Mouse (Mus musculus) intestine, postnatal 0 days (tissue): Measurements from ENCODE around the gene Zfp85. TPM values are rescaled to one million over a fixed set of nuclear protein-coding genes. Genes with fewer than 3 reads are reported as not detected.
"Not testable (repeated sequence)": the region's sequence is repeated elsewhere in the genome, so short reads cannot be mapped to it uniquely, and the experiment has no call there.

Experiments
- ATAC-seq: fragments of 200-750 bp; cut with Nextera tagmentation; 2 replicates; pipeline ENCODE4 v1.8.0; 2017; ENCODE audit warnings: mild to moderate bottlenecking, moderate TSS enrichment, moderate library complexity
- H3K27ac ChIP-seq: fragments of 300-500 bp; sonication (generic); 2 replicates; pipeline ENCODE4 v1.5.1; 2014; ENCODE audit warnings: mild to moderate bottlenecking, low read depth, low read length, moderate library complexity
- H3K27me3 ChIP-seq: fragments of 300-500 bp; sonication (generic); replicated peaks from 2 replicates; pipeline ENCODE4 v1.6.1; 2014; ENCODE audit warnings: low read length, mixed read lengths; ENCODE audit not compliant: control insufficient read depth, insufficient read depth
- H3K36me3 ChIP-seq: fragments of 300-500 bp; sonication (generic); 2 replicates; pipeline ENCODE4 v1.6.1; 2014; ENCODE audit warnings: mild to moderate bottlenecking, moderate library complexity; ENCODE audit not compliant: control insufficient read depth, insufficient read depth
- H3K4me1 ChIP-seq: fragments of 300-500 bp; sonication (generic); replicated peaks from 2 replicates; pipeline ENCODE4 v1.6.1; 2014; ENCODE audit warnings: antibody characterized with exemption, low read length, mixed read lengths; ENCODE audit not compliant: control insufficient read depth, insufficient read depth
- H3K4me2 ChIP-seq: fragments of 300-500 bp; sonication (generic); replicated peaks from 2 replicates; pipeline ENCODE4 v1.6.1; 2014; ENCODE audit warnings: low read depth, mild to moderate bottlenecking, moderate library complexity
- H3K4me3 ChIP-seq: fragments of 300-500 bp; sonication (generic); 2 replicates; pipeline ENCODE4 v1.5.1; 2014; ENCODE audit warnings: low read depth, low read length
- H3K9ac ChIP-seq: fragments of 300-500 bp; sonication (generic); 2 replicates; pipeline ENCODE4 v1.6.1; 2014; ENCODE audit warnings: mild to moderate bottlenecking, low read depth, low read length
- H3K9me3 ChIP-seq: fragments of 300-500 bp; sonication (generic); 2 replicates; pipeline ENCODE4 v1.6.1; 2016; ENCODE audit warnings: mixed run types; ENCODE audit not compliant: control insufficient read depth
- CTCF ChIP-seq: sonication (generic); IDR thresholded peaks from 2 replicates; pipeline ENCODE4 v1.5.1; 2016; ENCODE audit warnings: low read depth, mild to moderate bottlenecking, control low read depth, antibody characterized with exemption, moderate library complexity
- WGBS: fragments of 180-500 bp; shearing (Covaris S2); extraction: QIAGEN DNeasy Blood & Tissue Kit; methylation state at CpG from one replicate; pipeline ENCODE4 v1.1.7; 2014; 5-methylcytosine and 5-hydroxymethylcytosine counted together
- polyA plus RNA-seq: library from polyadenylated mRNA; unstranded; fragments of >200 nt; fragmentation: Nextera tagmentation; extraction: Ambion mirVana; gene quantifications from 2 replicates; pipeline ENCODE4 v1.2.1, GENCODE M21; 2015

The Zfp85 gene
- polyA plus RNA-seq, 1 experiment from 2014 or later, result 1.9 TPM

DNA sequence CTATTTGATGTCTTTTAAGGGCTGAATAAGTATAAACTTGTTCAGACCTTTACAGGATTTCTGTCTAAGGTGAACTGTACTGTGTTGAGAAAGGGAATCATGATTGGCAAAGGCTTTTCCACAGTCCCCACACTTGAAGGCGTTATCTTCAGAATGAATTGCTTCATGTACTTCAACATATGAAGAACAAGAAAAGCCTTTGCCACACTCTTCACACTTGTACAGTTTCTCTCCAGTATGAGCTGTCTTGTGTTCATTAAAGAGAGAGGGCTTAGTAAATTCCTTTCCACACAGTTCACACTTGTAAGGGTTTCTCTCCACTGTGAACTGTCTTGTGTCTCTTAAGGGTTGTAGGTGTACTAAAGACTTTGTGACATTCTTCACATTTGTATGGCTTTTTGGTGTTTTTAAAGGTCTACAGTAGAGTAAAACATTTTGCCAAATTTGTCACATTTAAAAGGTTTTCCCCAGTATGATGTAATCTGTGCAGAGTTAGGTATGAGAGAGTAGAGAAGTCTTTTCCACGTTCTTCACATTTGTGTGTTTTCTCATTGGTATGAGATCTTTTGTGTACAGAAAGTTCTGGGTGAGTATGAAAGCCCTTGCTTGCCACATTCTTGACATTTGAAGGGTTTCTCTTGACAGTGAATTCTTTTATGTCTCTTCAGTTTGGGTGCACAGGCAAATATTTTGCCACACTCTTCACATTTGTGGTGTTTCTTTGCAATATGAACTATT lies 8.2 kb upstream of the Zfp85 start:
- Histone ChIP-seq H3K27ac (no peak overlapping the region), H3K36me3 (no peaks in the 10 kb centered on the region), H3K4me2 (no peak overlapping the region), H3K4me1 (no peaks in the 10 kb centered on the region), H3K9ac (no peak overlapping the region), H3K27me3 (no peaks in the 10 kb centered on the region), H3K4me3 (no peak overlapping the region), H3K9me3 (no peaks in the 10 kb centered on the region)
- no peak for TF ChIP-seq CTCF
- ATAC-seq, result no peak
- WGBS, result 78% methylated on average over 2 of the region's 2 CpGs

DNA sequence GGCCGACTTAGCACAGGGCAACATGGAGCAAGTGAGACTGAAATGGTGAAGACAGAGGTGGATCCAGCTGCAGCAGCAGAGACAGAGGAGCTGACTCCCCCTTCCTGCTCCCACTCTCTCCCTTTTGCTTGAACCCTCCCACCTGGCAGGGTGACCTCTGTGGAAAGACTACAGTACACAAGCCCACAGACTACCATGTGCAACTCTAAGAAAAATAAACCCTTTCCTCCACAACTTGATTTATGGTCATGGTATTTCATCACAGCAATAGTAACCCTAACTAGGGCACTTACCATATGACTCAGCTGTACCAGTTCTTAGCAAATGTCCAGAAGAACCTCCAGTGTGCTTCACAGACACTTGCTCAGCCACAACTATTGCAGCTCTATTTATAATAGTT lies 4.9 kb upstream of the Zfp85 start:
- WGBS, result 94% methylated on average over 1 of the region's 1 CpGs
- no peaks in the 10 kb centered on the region for H3K4me1 ChIP-seq
- no peak for TF ChIP-seq CTCF
- no peaks in the 10 kb centered on the region for H3K9me3 ChIP-seq
- no peak for ATAC-seq
- no peak overlapping the region for H3K9ac ChIP-seq
- H3K4me2 ChIP-seq, result no peak overlapping the region
- H3K36me3 ChIP-seq, result no peaks in the 10 kb centered on the region
- H3K4me3 ChIP-seq, result no peak overlapping the region
- H3K27me3 ChIP-seq, result no peaks in the 10 kb centered on the region
- H3K27ac ChIP-seq, result no peak overlapping the region

DNA sequence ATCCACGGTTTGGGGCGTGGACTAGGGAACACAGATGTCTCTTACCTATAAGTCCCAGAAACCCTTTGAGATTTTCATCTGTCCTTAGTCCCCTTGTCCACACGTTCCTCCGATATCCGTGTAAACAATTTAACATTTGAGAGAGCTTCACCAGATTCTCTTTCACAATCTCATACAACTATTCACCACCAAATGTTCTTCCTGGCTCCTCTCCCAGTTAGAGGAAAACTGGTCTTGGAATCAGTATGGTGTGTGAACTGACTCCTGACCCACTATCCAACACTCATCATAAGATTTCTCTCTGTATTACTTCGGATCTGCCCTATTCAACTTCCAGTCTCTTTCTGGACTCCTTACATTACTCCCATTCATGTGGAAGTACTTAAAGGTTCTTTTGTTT lies 733 bp upstream of the Zfp85 start:
- Histone ChIP-seq H3K4me3 (no peak overlapping the region; the same call in 1 of the 2 replicates), H3K36me3 (no peaks in the 10 kb centered on the region), H3K27ac (no peak overlapping the region), H3K4me2 (no peak overlapping the region), H3K27me3 (no peaks in the 10 kb centered on the region), H3K9me3 (no peaks in the 10 kb centered on the region), H3K9ac (no peak overlapping the region), H3K4me1 (no peaks in the 10 kb centered on the region)
- TF ChIP-seq CTCF, result no peak
- 74% methylated on average over 6 of the region's 6 CpGs for WGBS
- no peak for ATAC-seq

DNA sequence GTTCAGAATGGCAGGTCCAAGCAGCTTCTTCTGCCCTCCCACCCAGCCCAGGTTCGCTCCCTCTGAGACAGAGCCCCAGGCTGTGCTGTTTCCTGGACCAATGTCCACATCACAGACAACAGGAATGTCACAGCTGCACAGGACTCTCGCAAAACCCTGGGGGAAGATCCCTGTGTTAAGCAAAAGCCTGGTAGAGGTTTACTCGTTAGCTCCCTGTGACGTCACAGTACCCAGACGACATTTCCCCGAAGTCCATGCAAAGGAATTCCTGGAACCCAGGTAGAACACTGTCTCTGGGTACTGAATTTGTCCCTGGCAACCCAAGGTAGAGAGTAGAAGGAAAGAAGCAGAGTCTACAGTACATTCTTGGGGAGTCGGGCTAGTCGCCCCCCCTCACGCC lies 11.1 kb downstream of the Zfp85 start:
- Histone ChIP-seq H3K9ac (no peak overlapping the region), H3K4me1 (no peaks in the 10 kb centered on the region), H3K36me3 (peaks cover 9% of the 10 kb centered on the region; the same call in 1 of the 2 replicates), H3K9me3 (0 out of 2 replicates have a peak, but pooled peaks cover 7% of the 10 kb centered on the region), H3K27ac (no peak overlapping the region), H3K27me3 (no peaks in the 10 kb centered on the region), H3K4me3 (no peak overlapping the region), H3K4me2 (no peak overlapping the region)
- 88% methylated on average over 9 of the region's 9 CpGs for WGBS
- no peak for TF ChIP-seq CTCF
- no peak for ATAC-seq

DNA sequence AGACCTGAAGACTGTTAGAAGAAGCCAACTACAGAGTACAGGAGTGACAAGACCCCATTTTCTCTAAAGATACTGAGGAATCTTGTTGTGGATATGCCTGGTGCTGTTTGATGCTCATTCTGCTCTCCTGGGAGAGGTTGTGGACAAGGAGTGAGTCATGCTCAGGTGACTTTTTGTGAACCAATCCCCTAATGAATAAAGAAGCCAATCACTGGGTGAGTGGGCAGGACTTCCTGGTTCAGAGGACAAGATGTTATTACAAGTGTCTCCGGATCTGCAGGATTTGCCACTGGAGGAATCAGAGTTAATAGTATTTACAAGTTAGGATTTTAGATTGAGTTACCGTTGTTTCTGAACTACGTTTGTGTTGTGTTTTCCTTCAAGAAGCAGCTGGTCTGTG lies 12.1 kb downstream of the Zfp85 start:
- Histone ChIP-seq H3K4me1 (no peaks in the 10 kb centered on the region), H3K27ac (no peak overlapping the region), H3K27me3 (no peaks in the 10 kb centered on the region), H3K4me3 (no peak overlapping the region), H3K9ac (no peak overlapping the region), H3K36me3 (peaks cover 1% of the 10 kb centered on the region; the same call in 1 of the 2 replicates), H3K4me2 (no peak overlapping the region), H3K9me3 (0 out of 2 replicates have a peak, but pooled peaks cover 3% of the 10 kb centered on the region)
- WGBS, result 87% methylated on average over 3 of the region's 3 CpGs
- no peak for ATAC-seq
- TF ChIP-seq CTCF, result no peak

DNA sequence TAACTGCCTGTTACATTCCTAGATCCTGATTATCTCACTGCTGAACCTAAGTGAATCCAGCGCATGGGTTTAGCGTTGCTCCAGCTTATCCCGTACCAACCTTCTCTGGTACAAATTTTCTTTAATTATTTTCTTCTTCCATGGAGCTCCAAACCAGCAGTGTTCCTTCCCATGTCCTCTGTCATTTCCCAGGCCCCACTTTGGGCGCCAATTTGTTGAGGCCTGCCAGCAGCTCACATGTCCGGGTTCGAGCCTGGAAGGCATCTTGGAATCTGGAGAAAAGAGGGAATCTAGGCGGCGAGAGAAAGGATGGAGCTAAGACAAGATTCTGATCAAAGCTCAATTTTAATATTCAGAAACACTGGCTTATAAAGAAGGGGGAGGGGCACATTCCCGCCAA lies 20.6 kb downstream of the Zfp85 start:
- H3K4me1 ChIP-seq, H3K9me3 ChIP-seq, ATAC-seq, H3K4me2 ChIP-seq, H3K27ac ChIP-seq, H3K9ac ChIP-seq, H3K4me3 ChIP-seq, H3K36me3 ChIP-seq, H3K27me3 ChIP-seq: not testable (repeated sequence)
- 94% methylated on average over 9 of the region's 9 CpGs for WGBS
